In genomic region chr13:35486125-35486524, GRCm38 (mm10) we compare ENCODE assay signal across 9 mouse cellular contexts.
DNase-seq lines count a peak whose midpoint lies in the region; ATAC-seq and TF ChIP-seq lines count a peak whose summit lies in the region.
"Had no signal": no experiment of that assay in that cellular context is flagged by ENCODE, and none has a peak within 500 bp of the region (broad histone marks: within the 10 kb centered on the region; RNA-seq: fewer than 3 reads in every experiment).

No protein-coding gene starts in this region.

- WGBS in limb, embryonic 13.5 days: 71% methylated on average over 4 of the region's 4 CpGs
- WGBS in limb, embryonic 10.5 days: 87% methylated on average over 4 of the region's 4 CpGs
- 52% methylated on average over 4 of the region's 4 CpGs for WGBS in hindbrain, postnatal 0 days

- H3K9me3 ChIP-seq in limb, embryonic 13.5 days: no peaks in the 10 kb centered on the region
- H3K9me3 ChIP-seq in limb, embryonic 10.5 days (replicated peaks): no peaks in the 10 kb centered on the region
- no peaks in the 10 kb centered on the region for H3K9me3 ChIP-seq in hindbrain, postnatal 0 days (ENCODE audit: low read length)

- no peaks in the 10 kb centered on the region for H3K36me3 ChIP-seq in limb, embryonic 13.5 days
- H3K36me3 ChIP-seq in limb, embryonic 10.5 days: no peaks in the 10 kb centered on the region
- H3K36me3 ChIP-seq in hindbrain, postnatal 0 days (ENCODE audit: insufficient read depth, low read length): no peaks in the 10 kb centered on the region

- peaks cover 6% of the 10 kb centered on the region; the same call in 1 of the 2 replicates for H3K4me1 ChIP-seq in limb, embryonic 13.5 days
- no peaks in the 10 kb centered on the region for H3K4me1 ChIP-seq in limb, embryonic 10.5 days
- no peaks in the 10 kb centered on the region for H3K4me1 ChIP-seq in hindbrain, postnatal 0 days (ENCODE audit: insufficient read depth, low read length)

- TF ChIP-seq CTCF in hindbrain, postnatal 0 days (IDR thresholded peaks at IDR 0.05; ENCODE audit: low read depth): no peak

- H3K4me3 ChIP-seq in limb, embryonic 13.5 days: no peak overlapping the region
- H3K4me3 ChIP-seq in limb, embryonic 10.5 days: no peak overlapping the region
- H3K4me3 ChIP-seq in hindbrain, postnatal 0 days (ENCODE audit: low read length): no peak overlapping the region

- no peaks in the 10 kb centered on the region for H3K27me3 ChIP-seq in limb, embryonic 13.5 days
- H3K27me3 ChIP-seq in limb, embryonic 10.5 days (ENCODE audit: low read depth, poor library complexity, severe bottlenecking): no peaks in the 10 kb centered on the region
- no peaks in the 10 kb centered on the region for H3K27me3 ChIP-seq in hindbrain, postnatal 0 days (ENCODE audit: insufficient read depth, low read length)

- no peak overlapping the region for H3K27ac ChIP-seq in limb, embryonic 13.5 days
- no peak overlapping the region for H3K27ac ChIP-seq in limb, embryonic 10.5 days
- no peak overlapping the region for H3K27ac ChIP-seq in hindbrain, postnatal 0 days

- ATAC-seq in limb, embryonic 13.5 days (ENCODE audit: low FRiP score, low read depth): peak; percentile 73; the same call in 1 of the 2 replicates
- ATAC-seq in hindbrain, postnatal 0 days: peak; percentile 58; the same call in 1 of the 2 replicates

- no peak overlapping the region for H3K9ac ChIP-seq in limb, embryonic 13.5 days
- H3K9ac ChIP-seq in hindbrain, postnatal 0 days (replicated peaks; ENCODE audit: low read length): no peak overlapping the region

- H3K4me2 ChIP-seq in limb, embryonic 13.5 days (replicated peaks): no peak overlapping the region
- H3K4me2 ChIP-seq in hindbrain, postnatal 0 days (ENCODE audit: low read depth, low read length): no peak overlapping the region

- DNase-seq in cerebellum, postnatal 14 days: peak; percentile 36 to 49
- DNase-seq in cerebellum, adult 9-10 months: no peak
- no peak for DNase-seq in limb, embryonic 10.5 days (ENCODE audit: low spot score)
- peak; percentile 63 for DNase-seq in hindbrain, postnatal 0 days (ENCODE audit: low spot score)
- DNase-seq in lung, postnatal 10 days: peak; percentile 71
- DNase-seq in spleen, postnatal 10 days (ENCODE audit: low spot score in 2 of 2): no peak
- DNase-seq in layer of hippocampus, adult 18-20 months (ENCODE audit: low spot score in 2 of 2): no peak
- DNase-seq: layer of hippocampus, postnatal 36 days had no signal

Comparison
In these comparisons a context has a peak if more than half of its experiments do, and no peak if none do; other contexts are left out.
1. DNase-seq: peak in cerebellum, postnatal 14 days (2 of 2), hindbrain, postnatal 0 days (single experiment) and lung, postnatal 10 days (single experiment); none in cerebellum, adult 9-10 months (single experiment), limb, embryonic 10.5 days (single experiment), spleen, postnatal 10 days (0 of 2) and layer of hippocampus, adult 18-20 months (0 of 2).